Mouse (Mus musculus): Measurements from ENCODE around the gene Tmem202. TPM values are rescaled to one million over a fixed set of nuclear protein-coding genes. Genes with fewer than 3 reads are reported as not detected.

The Tmem202 gene
- total RNA-seq, 2 experiments from 2014 or later, result 0.23 to 0.71 TPM

Other genes starting within 250 kb of the Tmem202 start
- 10 to 100 TPM; 13.0 to 13.6 TPM for gene Adpgk, start 248.3 kb downstream of the Tmem202 start, total RNA-seq (2021)
- gene Bbs4, start 186.3 kb downstream of the Tmem202 start, total RNA-seq (2021), result 1 to 10 TPM; 3.2 to 4.2 TPM
- 100 to 1,000 TPM in 1 of 2 experiments, 10 to 100 TPM in 1; 99.4 to 102 TPM for gene Arih1, start 53.2 kb downstream of the Tmem202 start, total RNA-seq (2021)
- gene Hexa, start 307 bp downstream of the Tmem202 start, total RNA-seq (2021), result 10 to 100 TPM; 33.4 to 33.7 TPM
- under 1 TPM; 0.09 to 0.12 TPM for gene Celf6, start 38.1 kb upstream of the Tmem202 start, total RNA-seq (2021)
- 10 to 100 TPM; 16.7 to 17.3 TPM for gene Parp6, start 77.4 kb upstream of the Tmem202 start, total RNA-seq (2021)
- gene Pkm, start 116.5 kb upstream of the Tmem202 start, total RNA-seq (2021), result 1,000 to 10,000 TPM; 1,087 to 1,151 TPM
- under 1 TPM in 1 of 2 experiments, not detected in 1; 0.11 TPM for gene Gramd2, start 140.3 kb upstream of the Tmem202 start, total RNA-seq (2021)
- 1 to 10 TPM; 4.3 to 4.4 TPM for gene Senp8, start 210.9 kb upstream of the Tmem202 start, total RNA-seq (2021)
- 10 to 100 TPM; 21.5 to 23.4 TPM for gene Myo9a, start 211.0 kb upstream of the Tmem202 start, total RNA-seq (2021)